Mouse (Mus musculus) intestine, postnatal 0 days (tissue): Measurements from ENCODE around the gene Gm26657. TPM values are rescaled to one million over a fixed set of nuclear protein-coding genes. Genes with fewer than 3 reads are reported as not detected.

Experiments
- ATAC-seq: fragments of 200-750 bp; cut with Nextera tagmentation; 2 replicates; pipeline ENCODE4 v1.8.0; 2017; ENCODE audit warnings: mild to moderate bottlenecking, moderate TSS enrichment, moderate library complexity
- H3K27ac ChIP-seq: fragments of 300-500 bp; sonication (generic); 2 replicates; pipeline ENCODE4 v1.5.1; 2014; ENCODE audit warnings: mild to moderate bottlenecking, low read depth, low read length, moderate library complexity
- H3K27me3 ChIP-seq: fragments of 300-500 bp; sonication (generic); replicated peaks from 2 replicates; pipeline ENCODE4 v1.6.1; 2014; ENCODE audit warnings: low read length, mixed read lengths; ENCODE audit not compliant: control insufficient read depth, insufficient read depth
- H3K36me3 ChIP-seq: fragments of 300-500 bp; sonication (generic); 2 replicates; pipeline ENCODE4 v1.6.1; 2014; ENCODE audit warnings: mild to moderate bottlenecking, moderate library complexity; ENCODE audit not compliant: control insufficient read depth, insufficient read depth
- H3K4me1 ChIP-seq: fragments of 300-500 bp; sonication (generic); replicated peaks from 2 replicates; pipeline ENCODE4 v1.6.1; 2014; ENCODE audit warnings: antibody characterized with exemption, low read length, mixed read lengths; ENCODE audit not compliant: control insufficient read depth, insufficient read depth
- H3K4me2 ChIP-seq: fragments of 300-500 bp; sonication (generic); replicated peaks from 2 replicates; pipeline ENCODE4 v1.6.1; 2014; ENCODE audit warnings: low read depth, mild to moderate bottlenecking, moderate library complexity
- H3K4me3 ChIP-seq: fragments of 300-500 bp; sonication (generic); 2 replicates; pipeline ENCODE4 v1.5.1; 2014; ENCODE audit warnings: low read depth, low read length
- H3K9ac ChIP-seq: fragments of 300-500 bp; sonication (generic); 2 replicates; pipeline ENCODE4 v1.6.1; 2014; ENCODE audit warnings: mild to moderate bottlenecking, low read depth, low read length
- H3K9me3 ChIP-seq: fragments of 300-500 bp; sonication (generic); 2 replicates; pipeline ENCODE4 v1.6.1; 2016; ENCODE audit warnings: mixed run types; ENCODE audit not compliant: control insufficient read depth
- CTCF ChIP-seq: sonication (generic); IDR thresholded peaks from 2 replicates; pipeline ENCODE4 v1.5.1; 2016; ENCODE audit warnings: low read depth, mild to moderate bottlenecking, control low read depth, antibody characterized with exemption, moderate library complexity
- WGBS: fragments of 180-500 bp; shearing (Covaris S2); extraction: QIAGEN DNeasy Blood & Tissue Kit; methylation state at CpG from one replicate; pipeline ENCODE4 v1.1.7; 2014; 5-methylcytosine and 5-hydroxymethylcytosine counted together
- polyA plus RNA-seq: library from polyadenylated mRNA; unstranded; fragments of >200 nt; fragmentation: Nextera tagmentation; extraction: Ambion mirVana; gene quantifications from 2 replicates; pipeline ENCODE4 v1.2.1, GENCODE M21; 2015

Gene Gm26657
- not detected in 2 replicates for polyA plus RNA-seq

- H3K4me3 ChIP-seq, result no peak within 1 kb of the TSS
- H3K27me3 ChIP-seq, result no peaks in the 10 kb centered on the region
- 86% methylated on average over 18 of the region's 18 CpGs for WGBS
- no peaks in the 10 kb centered on the region for H3K9me3 ChIP-seq
- no peak for TF ChIP-seq CTCF
- H3K27ac ChIP-seq, result no peak within 1 kb of the TSS
- no peak for ATAC-seq
- H3K9ac ChIP-seq, result no peak within 1 kb of the TSS
- H3K4me1 ChIP-seq, result no peaks in the 10 kb centered on the region
- no peaks in the 10 kb centered on the region for H3K36me3 ChIP-seq
- H3K4me2 ChIP-seq, result no peak within 1 kb of the TSS
Measured at GRCm38 (mm10) chr4:56740020-56740485, at the start of gene Gm26657. Gene Gm26657, plus strand, starts transcription at chr4:56740070.

DNA sequence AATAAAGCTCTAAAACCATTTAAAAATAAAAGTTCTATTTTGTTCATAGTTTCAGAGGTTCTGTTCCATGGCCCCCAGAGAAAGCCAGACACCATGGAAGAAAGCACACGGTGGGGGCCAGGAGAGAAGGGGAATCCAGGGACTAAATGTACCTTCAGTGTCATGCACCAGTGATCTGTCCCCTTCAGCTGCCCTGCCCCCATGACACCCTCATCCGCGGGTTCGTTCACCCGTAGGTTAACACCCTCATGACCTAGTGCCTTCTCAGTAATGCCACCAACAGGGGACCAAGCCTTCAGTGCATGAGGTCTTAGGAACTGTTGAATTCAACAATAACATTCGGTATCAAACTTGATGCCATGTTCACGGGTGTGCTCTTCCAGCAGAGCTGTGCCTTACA is 43.5 kb upstream of the Gm26657 start:
- Histone ChIP-seq H3K4me3 (no peak overlapping the region), H3K27ac (no peak overlapping the region), H3K9me3 (no peaks in the 10 kb centered on the region), H3K9ac (no peak overlapping the region), H3K36me3 (no peaks in the 10 kb centered on the region), H3K4me2 (no peak overlapping the region), H3K4me1 (no peaks in the 10 kb centered on the region), H3K27me3 (no peaks in the 10 kb centered on the region)
- 79% methylated on average over 7 of the region's 7 CpGs for WGBS
- no peak for ATAC-seq
- no peak for TF ChIP-seq CTCF

DNA sequence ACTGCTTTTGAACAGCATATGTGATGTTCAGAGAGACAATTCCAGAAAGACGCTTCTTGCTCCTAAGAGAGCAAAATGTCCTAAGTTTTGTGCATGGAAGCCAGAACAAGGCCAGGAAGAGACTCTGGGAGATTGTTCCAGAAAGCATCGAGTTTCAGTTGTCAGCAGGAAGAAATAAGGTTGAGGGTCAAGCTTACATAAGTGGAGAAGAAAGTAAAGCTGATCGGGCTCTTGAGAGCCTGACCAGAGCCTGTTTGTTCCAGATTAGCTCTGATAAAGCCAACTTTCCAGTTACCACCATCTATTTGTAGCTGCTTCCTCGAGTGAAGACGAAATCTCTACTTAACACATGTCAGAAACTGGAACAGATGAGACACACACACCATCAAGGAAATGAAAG is 41.2 kb upstream of the Gm26657 start:
- no peak overlapping the region for H3K4me3 ChIP-seq
- no peak overlapping the region for H3K9ac ChIP-seq
- H3K27me3 ChIP-seq, result no peaks in the 10 kb centered on the region
- no peaks in the 10 kb centered on the region for H3K36me3 ChIP-seq
- 41% methylated on average over 5 of the region's 5 CpGs for WGBS
- no peak overlapping the region for H3K4me2 ChIP-seq
- H3K27ac ChIP-seq, result no peak overlapping the region
- no peaks in the 10 kb centered on the region for H3K4me1 ChIP-seq
- ATAC-seq, result no peak
- H3K9me3 ChIP-seq, result no peaks in the 10 kb centered on the region
- no peak for TF ChIP-seq CTCF

- Histone ChIP-seq H3K27me3 (no peaks in the 10 kb centered on the region), H3K9me3 (no peaks in the 10 kb centered on the region), H3K9ac (no peak overlapping the region; the same call in 1 of the 2 replicates), H3K36me3 (no peaks in the 10 kb centered on the region), H3K4me2 (no peak overlapping the region), H3K4me1 (no peaks in the 10 kb centered on the region), H3K4me3 (no peak overlapping the region), H3K27ac (no peak overlapping the region)
- WGBS, result 42% methylated on average over 10 of the region's 10 CpGs
- ATAC-seq, result no peak
- no peak for TF ChIP-seq CTCF
Measured at GRCm38 (mm10) chr4:56702234-56702633, 37.6 kb upstream of the Gm26657 start.

- 90% methylated on average over 3 of the region's 3 CpGs for WGBS
- H3K4me1 ChIP-seq, result no peaks in the 10 kb centered on the region
- no peak for TF ChIP-seq CTCF
Measured at GRCm38 (mm10) chr4:56713155-56713554, 26.7 kb upstream of the Gm26657 start.

GRCm38 (mm10) chr4:56716801-56717200 is 23.1 kb upstream of the Gm26657 start:
- Histone ChIP-seq H3K9ac (no peak overlapping the region), H3K27me3 (no peaks in the 10 kb centered on the region), H3K36me3 (no peaks in the 10 kb centered on the region), H3K4me3 (no peak overlapping the region), H3K27ac (no peak overlapping the region), H3K9me3 (no peaks in the 10 kb centered on the region), H3K4me2 (no peak overlapping the region), H3K4me1 (no peaks in the 10 kb centered on the region)
- no peak for ATAC-seq
- WGBS, result 59% methylated on average over 5 of the region's 5 CpGs
- no peak for TF ChIP-seq CTCF

More at GRCm38 (mm10) chr4:56713155-56713554, 26.7 kb upstream of the Gm26657 start:
- no peak for ATAC-seq
- no peak overlapping the region for H3K9ac ChIP-seq
- H3K4me3 ChIP-seq, result no peak overlapping the region
- H3K27ac ChIP-seq, result no peak overlapping the region
- H3K27me3 ChIP-seq, result no peaks in the 10 kb centered on the region
- no peak overlapping the region for H3K4me2 ChIP-seq
- no peaks in the 10 kb centered on the region for H3K9me3 ChIP-seq
- no peaks in the 10 kb centered on the region for H3K36me3 ChIP-seq

- no peaks in the 10 kb centered on the region for H3K4me1 ChIP-seq
- 79% methylated on average over 3 of the region's 3 CpGs for WGBS
- no peak overlapping the region for H3K9ac ChIP-seq
- H3K4me2 ChIP-seq, result no peak overlapping the region
- no peak overlapping the region for H3K4me3 ChIP-seq
- H3K27me3 ChIP-seq, result no peaks in the 10 kb centered on the region
- no peaks in the 10 kb centered on the region for H3K36me3 ChIP-seq
- no peaks in the 10 kb centered on the region for H3K9me3 ChIP-seq
- no peak for ATAC-seq
- TF ChIP-seq CTCF, result no peak
- no peak overlapping the region for H3K27ac ChIP-seq
Measured at GRCm38 (mm10) chr4:56717932-56718331, 21.9 kb upstream of the Gm26657 start.
